Mouse (Mus musculus) lung, postnatal 36 days (tissue): Measurements from ENCODE around the gene Sfmbt1.

Experiments
- DNase-seq: peaks from one replicate; pipeline ENCODE4 v3.0.0; 2022; ENCODE audit warnings: mixed read lengths

The Sfmbt1 gene

GRCm38 (mm10) chr14:30714799-30715617 is at the start of gene Sfmbt1:
Sfmbt1 (plus strand) TSS chr14:30714849.
- DNase-seq: peak; percentile 23

- DNase-seq: peak; percentile 73
Observed at GRCm38 (mm10) chr14:30666061-30666460, 48.6 kb upstream of the Sfmbt1 start.

- no peak for DNase-seq
Observed at GRCm38 (mm10) chr14:30666604-30667003, 48.0 kb upstream of the Sfmbt1 start.

GRCm38 (mm10) chr14:30670161-30670560 is 44.5 kb upstream of the Sfmbt1 start:
- no peak for DNase-seq

- no peak for DNase-seq
Observed at GRCm38 (mm10) chr14:30671095-30671985, 43.3 kb upstream of the Sfmbt1 start.

- DNase-seq: peak; percentile 96
Observed at GRCm38 (mm10) chr14:30671986-30672312, 42.7 kb upstream of the Sfmbt1 start.

GRCm38 (mm10) chr14:30674947-30675346 is 39.7 kb upstream of the Sfmbt1 start:
- DNase-seq: peak; percentile 87

- no peak for DNase-seq
Observed at GRCm38 (mm10) chr14:30682131-30682530, 32.5 kb upstream of the Sfmbt1 start.

GRCm38 (mm10) chr14:30690685-30691084 is 24.0 kb upstream of the Sfmbt1 start:
- DNase-seq: no peak

GRCm38 (mm10) chr14:30692439-30692838 is 22.2 kb upstream of the Sfmbt1 start:
- no peak for DNase-seq

- DNase-seq: peak; percentile 46
Observed at GRCm38 (mm10) chr14:30694786-30695185, 19.9 kb upstream of the Sfmbt1 start.

- peak; percentile 88 for DNase-seq
Observed at GRCm38 (mm10) chr14:30695609-30696008, 19.0 kb upstream of the Sfmbt1 start.

GRCm38 (mm10) chr14:30697407-30698052 is 17.1 kb upstream of the Sfmbt1 start:
- no peak for DNase-seq

GRCm38 (mm10) chr14:30699656-30700055 is 15.0 kb upstream of the Sfmbt1 start:
- peak; percentile 72 for DNase-seq

- no peak for DNase-seq
Observed at GRCm38 (mm10) chr14:30702512-30702911, 12.1 kb upstream of the Sfmbt1 start.

- DNase-seq: no peak
Observed at GRCm38 (mm10) chr14:30703079-30703478, 11.6 kb upstream of the Sfmbt1 start.

GRCm38 (mm10) chr14:30704098-30704855 is 10.4 kb upstream of the Sfmbt1 start:
- DNase-seq: no peak

- DNase-seq: no peak
Observed at GRCm38 (mm10) chr14:30711892-30712291, 2.8 kb upstream of the Sfmbt1 start.

- DNase-seq: no peak
Observed at GRCm38 (mm10) chr14:30713769-30714168, 880 bp upstream of the Sfmbt1 start.

- peak; percentile 76 for DNase-seq
Observed at GRCm38 (mm10) chr14:30715618-30716050, 985 bp downstream of the Sfmbt1 start.

GRCm38 (mm10) chr14:30716051-30716952 is 1.7 kb downstream of the Sfmbt1 start:
- DNase-seq: peak; percentile 43
